Mouse (Mus musculus): Measurements from ENCODE around the gene Mrpl44. TPM values are rescaled to one million over a fixed set of nuclear protein-coding genes. Genes with fewer than 3 reads are reported as not detected.

Mrpl44 gene
- polyA plus RNA-seq, 1 experiment: 32.6 TPM

- peaks cover 31% of the 10 kb centered on the region for H3K79me2 ChIP-seq (ENCODE audit: control insufficient read depth, insufficient read depth)
Measured at GRCm38 (mm10) chr1:79762282-79763250, 13.3 kb upstream of the Mrpl44 start.

GRCm38 (mm10) chr1:79764031-79764430, 11.8 kb upstream of the Mrpl44 start:
- TF ChIP-seq POLR2A (IDR thresholded peaks at IDR 0.05; ENCODE audit: insufficient read length, low read depth): no peak
- TF ChIP-seq E2F4 (IDR thresholded peaks at IDR 0.05; ENCODE audit: insufficient read depth): no peak
- no peak for TF ChIP-seq MYOD1 (IDR thresholded peaks at IDR 0.05; ENCODE audit: control insufficient read depth in 1 of 3, insufficient read length in 2 of 3, low read depth in 2 of 3)
- no peak for TF ChIP-seq SRF (IDR thresholded peaks at IDR 0.05; ENCODE audit: control insufficient read depth, insufficient read length, low read depth)
- TF ChIP-seq POLR2AphosphoS2 (IDR thresholded peaks at IDR 0.05; ENCODE audit: insufficient read length, low read depth): no peak
- no peak for TF ChIP-seq TCF3 (IDR thresholded peaks at IDR 0.05; ENCODE audit: insufficient read length, low read depth)
- TF ChIP-seq REST (IDR thresholded peaks at IDR 0.05; ENCODE audit: insufficient read depth, insufficient read length): no peak
- TF ChIP-seq USF1 (IDR thresholded peaks at IDR 0.05; ENCODE audit: low read depth): no peak
- TF ChIP-seq CEBPB (IDR thresholded peaks at IDR 0.05; ENCODE audit: insufficient read depth, poor library complexity, severe bottlenecking): no peak
- no peak for TF ChIP-seq MYOG (IDR thresholded peaks at IDR 0.05; ENCODE audit: control insufficient read depth in 1 of 3, insufficient read depth in 1 of 3, insufficient read length in 2 of 3, low read depth in 2 of 3)
- no peak for TF ChIP-seq MAX (IDR thresholded peaks at IDR 0.05; ENCODE audit: low read depth)
- TF ChIP-seq TCF12 (IDR thresholded peaks at IDR 0.05; ENCODE audit: insufficient read depth, poor library complexity, severe bottlenecking): no peak
- Histone ChIP-seq H3K4me3 (no peak overlapping the region), H3K36me3 (ENCODE audit: control insufficient read depth, insufficient read depth) (no peaks in the 10 kb centered on the region), H3K4me2 (ENCODE audit: low read depth) (no peak overlapping the region), H3K27me3 (ENCODE audit: control insufficient read depth, insufficient read depth, insufficient read length) (no peaks in the 10 kb centered on the region), H3ac (ENCODE audit: control insufficient read depth, insufficient read length) (no peak overlapping the region), H3K79me2 (ENCODE audit: control insufficient read depth, insufficient read depth) (peaks cover 22% of the 10 kb centered on the region)

More at GRCm38 (mm10) chr1:79762282-79763250, 13.3 kb upstream of the Mrpl44 start:
- no peak for TF ChIP-seq MYOG (IDR thresholded peaks at IDR 0.05; ENCODE audit: control insufficient read depth in 1 of 3, insufficient read depth in 1 of 3, insufficient read length in 2 of 3, low read depth in 2 of 3)
- no peak for TF ChIP-seq CEBPB (IDR thresholded peaks at IDR 0.05; ENCODE audit: insufficient read depth, poor library complexity, severe bottlenecking)
- TF ChIP-seq E2F4 (IDR thresholded peaks at IDR 0.05; ENCODE audit: insufficient read depth): no peak
- no peak for TF ChIP-seq TCF12 (IDR thresholded peaks at IDR 0.05; ENCODE audit: insufficient read depth, poor library complexity, severe bottlenecking)
- no peak for TF ChIP-seq MAX (IDR thresholded peaks at IDR 0.05; ENCODE audit: low read depth)
- TF ChIP-seq POLR2A (IDR thresholded peaks at IDR 0.05; ENCODE audit: insufficient read length, low read depth): no peak
- no peak for TF ChIP-seq USF1 (IDR thresholded peaks at IDR 0.05; ENCODE audit: low read depth)
- TF ChIP-seq REST (IDR thresholded peaks at IDR 0.05; ENCODE audit: insufficient read depth, insufficient read length): no peak
- no peak for TF ChIP-seq TCF3 (IDR thresholded peaks at IDR 0.05; ENCODE audit: insufficient read length, low read depth)
- TF ChIP-seq SRF (IDR thresholded peaks at IDR 0.05; ENCODE audit: control insufficient read depth, insufficient read length, low read depth): no peak
- no peak for TF ChIP-seq MYOD1 (IDR thresholded peaks at IDR 0.05; ENCODE audit: control insufficient read depth in 1 of 3, insufficient read length in 2 of 3, low read depth in 2 of 3)
- TF ChIP-seq POLR2AphosphoS2 (IDR thresholded peaks at IDR 0.05; ENCODE audit: insufficient read length, low read depth): no peak
- Histone ChIP-seq H3K27me3 (ENCODE audit: control insufficient read depth, insufficient read depth, insufficient read length) (no peaks in the 10 kb centered on the region), H3K4me2 (ENCODE audit: low read depth) (peak overlapping the region; percentile 92), H3K4me3 (peak overlapping the region; percentile 93), H3ac (ENCODE audit: control insufficient read depth, insufficient read length) (no peak overlapping the region), H3K36me3 (ENCODE audit: control insufficient read depth, insufficient read depth) (no peaks in the 10 kb centered on the region)

- H3K27me3 ChIP-seq (ENCODE audit: control insufficient read depth, insufficient read depth, insufficient read length): no peaks in the 10 kb centered on the region
- H3K4me2 ChIP-seq (ENCODE audit: low read depth): no peak overlapping the region
- H3ac ChIP-seq (ENCODE audit: control insufficient read depth, insufficient read length): no peak overlapping the region
- H3K36me3 ChIP-seq (ENCODE audit: control insufficient read depth, insufficient read depth): no peaks in the 10 kb centered on the region
- TF ChIP-seq SRF (IDR thresholded peaks at IDR 0.05; ENCODE audit: control insufficient read depth, insufficient read length, low read depth): no peak
- TF ChIP-seq POLR2A (IDR thresholded peaks at IDR 0.05; ENCODE audit: insufficient read length, low read depth): no peak
- TF ChIP-seq CEBPB (IDR thresholded peaks at IDR 0.05; ENCODE audit: insufficient read depth, poor library complexity, severe bottlenecking): no peak
- TF ChIP-seq MAX (IDR thresholded peaks at IDR 0.05; ENCODE audit: low read depth): no peak
- no peak for TF ChIP-seq USF1 (IDR thresholded peaks at IDR 0.05; ENCODE audit: low read depth)
- no peak for TF ChIP-seq TCF3 (IDR thresholded peaks at IDR 0.05; ENCODE audit: insufficient read length, low read depth)
- TF ChIP-seq MYOD1 (IDR thresholded peaks at IDR 0.05; ENCODE audit: control insufficient read depth in 1 of 3, insufficient read length in 2 of 3, low read depth in 2 of 3): no peak
- TF ChIP-seq REST (IDR thresholded peaks at IDR 0.05; ENCODE audit: insufficient read depth, insufficient read length): no peak
- TF ChIP-seq TCF12 (IDR thresholded peaks at IDR 0.05; ENCODE audit: insufficient read depth, poor library complexity, severe bottlenecking): no peak
- TF ChIP-seq MYOG (IDR thresholded peaks at IDR 0.05; ENCODE audit: control insufficient read depth in 1 of 3, insufficient read depth in 1 of 3, insufficient read length in 2 of 3, low read depth in 2 of 3): no peak
- H3K79me2 ChIP-seq (ENCODE audit: control insufficient read depth, insufficient read depth): peaks cover 20% of the 10 kb centered on the region
- no peak overlapping the region for H3K4me3 ChIP-seq
Measured at GRCm38 (mm10) chr1:79764483-79764882, 11.3 kb upstream of the Mrpl44 start.

- H3ac ChIP-seq (ENCODE audit: control insufficient read depth, insufficient read length): no peak overlapping the region
- TF ChIP-seq USF1 (IDR thresholded peaks at IDR 0.05; ENCODE audit: low read depth): no peak
- TF ChIP-seq MAX (IDR thresholded peaks at IDR 0.05; ENCODE audit: low read depth): no peak
- TF ChIP-seq POLR2A (IDR thresholded peaks at IDR 0.05; ENCODE audit: insufficient read length, low read depth): no peak
- TF ChIP-seq REST (IDR thresholded peaks at IDR 0.05; ENCODE audit: insufficient read depth, insufficient read length): no peak
- no peak for TF ChIP-seq MYOD1 (IDR thresholded peaks at IDR 0.05; ENCODE audit: control insufficient read depth in 1 of 3, insufficient read length in 2 of 3, low read depth in 2 of 3)
- no peak for TF ChIP-seq TCF12 (IDR thresholded peaks at IDR 0.05; ENCODE audit: insufficient read depth, poor library complexity, severe bottlenecking)
- no peak for TF ChIP-seq CEBPB (IDR thresholded peaks at IDR 0.05; ENCODE audit: insufficient read depth, poor library complexity, severe bottlenecking)
- no peak for TF ChIP-seq POLR2AphosphoS2 (IDR thresholded peaks at IDR 0.05; ENCODE audit: insufficient read length, low read depth)
- TF ChIP-seq SRF (IDR thresholded peaks at IDR 0.05; ENCODE audit: control insufficient read depth, insufficient read length, low read depth): no peak
- TF ChIP-seq TCF3 (IDR thresholded peaks at IDR 0.05; ENCODE audit: insufficient read length, low read depth): no peak
- no peak for TF ChIP-seq E2F4 (IDR thresholded peaks at IDR 0.05; ENCODE audit: insufficient read depth)
Measured at GRCm38 (mm10) chr1:79768231-79768630, 7.6 kb upstream of the Mrpl44 start.

More at GRCm38 (mm10) chr1:79768231-79768630, 7.6 kb upstream of the Mrpl44 start:
- H3K4me3 ChIP-seq: no peak overlapping the region
- no peak overlapping the region for H3K4me2 ChIP-seq (ENCODE audit: low read depth)
- no peaks in the 10 kb centered on the region for H3K27me3 ChIP-seq (ENCODE audit: control insufficient read depth, insufficient read depth, insufficient read length)
- no peaks in the 10 kb centered on the region for H3K79me2 ChIP-seq (ENCODE audit: control insufficient read depth, insufficient read depth)
- no peaks in the 10 kb centered on the region for H3K36me3 ChIP-seq (ENCODE audit: control insufficient read depth, insufficient read depth)

All from myocyte (in vitro differentiated cells).